Mouse (Mus musculus): ENCODE data around the gene Gm21440.
"Not testable (repeated sequence)": the region's sequence is repeated elsewhere in the genome, so short reads cannot be mapped to it uniquely, and the experiment has no call there.

Gene Gm21440

DNA sequence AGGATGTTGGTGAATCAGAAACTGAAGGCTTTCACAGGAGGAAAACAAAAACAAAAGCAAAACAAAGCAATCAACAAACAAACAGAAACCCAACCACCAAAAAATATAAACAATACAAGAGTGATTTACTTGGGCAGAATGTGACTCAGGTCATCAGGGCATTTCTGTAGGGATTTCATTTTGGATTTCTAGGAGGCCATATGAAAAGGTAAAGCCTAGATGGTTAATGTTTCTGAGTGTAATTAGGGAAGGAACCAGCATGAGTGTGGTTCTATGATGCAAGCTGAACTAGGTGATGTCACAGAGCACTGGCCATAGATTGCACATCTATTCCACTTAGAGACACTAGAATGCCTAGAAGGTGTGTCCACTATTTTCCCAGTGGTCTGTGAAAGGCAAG, at the start of gene Gm21440, which contains the start of gene Gm21454:
Gm21440 (plus strand) TSS at position 301 of the 400 bp plus-strand sequence.
Gm21454 (plus strand) TSS at position 352 of the 400 bp plus-strand sequence.
- CTCF ChIA-PET, POLR2A ChIA-PET: not testable (repeated sequence)

DNA sequence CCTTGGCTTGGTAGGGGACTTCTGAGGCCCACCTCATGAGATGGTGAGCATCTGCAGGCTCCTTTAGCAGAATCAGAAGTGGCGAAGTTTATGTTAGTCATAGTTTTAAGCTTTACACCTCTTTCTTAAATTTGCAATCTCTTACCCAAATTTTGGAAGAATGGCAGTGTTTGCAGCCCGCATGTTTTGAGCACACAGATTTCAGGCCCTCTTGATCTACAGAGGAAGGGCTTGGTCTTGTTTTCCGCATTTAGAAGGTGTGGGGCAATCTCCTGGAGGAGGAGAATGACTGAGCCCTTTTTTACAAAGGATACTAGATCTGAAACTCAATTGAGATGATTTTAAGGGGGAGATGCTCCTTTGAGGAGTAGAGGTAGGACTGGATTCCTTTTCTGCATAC, 28.4 kb upstream of the Gm21440 start, which contains the start of gene Gm21828:
Gm21828 (minus strand) TSS at position 101 of the 400 bp plus-strand sequence.
- POLR2A ChIA-PET, CTCF ChIA-PET: not testable (repeated sequence)
